Mouse (Mus musculus): ENCODE results near the gene Draxin. TPM values are rescaled to one million over a fixed set of nuclear protein-coding genes. Genes with fewer than 3 reads are reported as not detected.
"Not testable (repeated sequence)": the region's sequence is repeated elsewhere in the genome, so short reads cannot be mapped to it uniquely, and the experiment has no call there.

Draxin gene
- polyA plus RNA-seq, 1 experiment from 2014 or later = 0.76 TPM

DNA sequence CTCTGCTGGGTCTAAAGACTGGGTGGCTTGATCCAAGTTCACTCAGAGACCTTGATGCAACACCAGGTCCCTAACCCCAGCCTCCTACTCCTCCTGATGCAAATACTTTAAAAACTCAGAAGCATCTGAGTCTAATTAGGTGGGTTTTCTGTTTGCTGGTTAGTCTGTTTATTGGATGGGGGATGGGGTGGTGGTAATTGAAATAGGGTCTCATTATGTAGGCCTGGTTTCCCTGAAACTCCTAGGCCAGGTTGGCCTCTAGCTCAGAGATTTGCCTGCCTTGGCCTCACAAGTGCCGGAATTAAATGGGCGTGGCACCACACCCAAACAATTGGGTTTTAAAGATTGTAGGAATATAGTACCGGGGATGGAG lies 7.8 kb downstream of the Draxin start:
- 29% methylated on average over 3 of the region's 3 CpGs for WGBS
- Histone ChIP-seq H3K4me2 (replicated peaks) (peak overlapping the region; percentile 11; the same call in 1 of the 2 replicates), H3K9me3 (no peaks in the 10 kb centered on the region), H3K27ac (peak overlapping the region; percentile 39; the same call in 1 of the 2 replicates), H3K9ac (peak overlapping the region; percentile 25; the same call in 1 of the 2 replicates), H3K27me3 (no peaks in the 10 kb centered on the region), H3K36me3 (no peaks in the 10 kb centered on the region), H3K4me3 (no peak overlapping the region), H3K4me1 (peaks cover 16% of the 10 kb centered on the region)
- peak; percentile 12; the same call in 1 of the 2 replicates for ATAC-seq (ENCODE audit: low FRiP score, low read depth)

DNA sequence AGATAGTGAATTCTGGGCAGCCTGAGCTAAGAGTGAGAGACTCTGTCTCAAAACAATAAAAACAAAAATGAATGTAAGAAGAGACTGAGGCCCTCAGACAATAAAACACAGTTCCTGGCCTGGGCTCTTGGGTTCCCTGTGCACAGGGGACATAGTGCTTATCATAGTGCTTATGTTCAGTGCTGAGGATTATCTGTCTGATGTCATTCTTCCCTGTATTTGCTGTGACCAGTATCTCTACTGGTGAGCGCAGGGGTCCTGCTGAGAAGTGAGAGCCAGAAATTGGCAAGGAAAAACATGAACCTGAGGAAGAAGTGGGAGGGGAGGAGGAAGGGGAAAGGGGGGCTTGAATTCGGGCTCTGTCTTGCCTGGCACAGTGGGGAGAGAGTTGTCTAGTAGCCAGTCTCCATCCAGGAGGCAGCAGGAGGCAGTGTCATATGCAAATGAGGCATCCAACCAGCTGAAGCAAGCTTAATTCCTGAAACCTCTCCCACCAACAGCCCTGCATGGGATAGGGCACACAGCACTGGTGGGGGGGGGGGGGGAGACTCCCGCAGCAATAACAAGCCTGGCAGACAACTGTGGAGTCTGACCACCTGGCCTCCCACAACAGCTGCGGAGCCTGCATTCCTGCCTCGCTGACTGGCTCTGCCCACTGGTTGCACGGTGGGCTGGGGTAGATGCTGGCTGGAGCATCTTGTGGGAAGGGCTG lies 8.4 kb downstream of the Draxin start:
- Histone ChIP-seq H3K27ac (peak overlapping the region; percentile 39; the same call in 1 of the 2 replicates), H3K27me3 (no peaks in the 10 kb centered on the region), H3K9me3 (no peaks in the 10 kb centered on the region), H3K9ac (peak overlapping the region; percentile 25; the same call in 1 of the 2 replicates), H3K4me2 (replicated peaks) (peak overlapping the region; percentile 11; the same call in 1 of the 2 replicates), H3K4me3 (no peak overlapping the region), H3K36me3 (no peaks in the 10 kb centered on the region), H3K4me1 (peaks cover 16% of the 10 kb centered on the region)
- ATAC-seq (ENCODE audit: low FRiP score, low read depth) = peak; percentile 86
- 4% methylated on average over 6 of the region's 6 CpGs for WGBS

DNA sequence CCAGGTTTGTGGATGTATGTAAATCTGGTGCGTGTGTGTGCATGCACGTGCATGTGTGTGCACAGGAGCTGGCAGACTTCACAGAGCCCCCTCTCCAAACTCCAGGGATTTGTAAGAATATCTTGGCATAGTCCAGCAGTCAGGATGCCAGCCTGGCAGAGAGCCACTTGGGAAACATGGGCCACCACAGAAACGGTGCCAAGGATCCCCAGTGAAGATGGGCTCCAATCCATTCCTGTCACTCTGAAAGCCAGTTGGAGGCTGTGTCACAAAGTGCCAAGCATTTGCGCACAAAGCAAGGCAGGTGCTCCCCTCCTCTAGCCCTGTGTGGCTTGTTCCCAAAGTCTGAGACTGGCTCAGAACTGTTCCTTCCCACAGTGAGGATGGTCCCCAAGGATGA lies 9.1 kb downstream of the Draxin start:
- ATAC-seq (ENCODE audit: low FRiP score, low read depth) = no peak
- WGBS = 85% methylated on average over 4 of the region's 4 CpGs

DNA sequence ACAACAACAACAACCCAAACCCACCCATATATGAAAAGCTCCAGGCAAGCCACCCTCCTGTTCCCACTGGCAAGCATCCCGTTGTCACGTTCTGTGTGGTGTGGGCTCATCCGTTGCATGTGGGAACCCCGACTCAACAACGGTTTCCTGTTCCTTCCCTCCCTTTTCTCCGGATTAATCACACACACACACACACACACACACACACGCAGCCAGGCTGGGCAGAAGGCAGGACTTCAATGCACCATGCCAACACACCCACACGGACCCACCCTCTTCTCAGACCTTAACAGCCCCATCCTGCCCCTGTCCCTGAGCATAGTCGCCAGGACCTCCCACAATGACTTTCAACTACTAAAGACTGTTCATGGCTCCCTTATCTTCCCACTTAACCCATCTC lies 9.9 kb downstream of the Draxin start:
- Histone ChIP-seq H3K27me3 (no peaks in the 10 kb centered on the region), H3K4me1 (peaks cover 13% of the 10 kb centered on the region), H3K4me3 (no peak overlapping the region), H3K36me3 (no peaks in the 10 kb centered on the region), H3K9ac (no peak overlapping the region), H3K4me2 (replicated peaks) (no peak overlapping the region), H3K27ac (no peak overlapping the region), H3K9me3 (0 out of 2 replicates have a peak, but pooled peaks cover 4% of the 10 kb centered on the region)
- 79% methylated on average over 9 of the region's 9 CpGs for WGBS
- no peak for ATAC-seq (ENCODE audit: low FRiP score, low read depth)

More for the DNA sequence above, 9.1 kb downstream of the Draxin start:
- H3K27me3 ChIP-seq = no peaks in the 10 kb centered on the region
- H3K9me3 ChIP-seq = 0 out of 2 replicates have a peak, but pooled peaks cover 4% of the 10 kb centered on the region
- no peak overlapping the region for H3K9ac ChIP-seq
- H3K27ac ChIP-seq = no peak overlapping the region
- H3K36me3 ChIP-seq = no peaks in the 10 kb centered on the region
- H3K4me1 ChIP-seq = peaks cover 13% of the 10 kb centered on the region
- H3K4me3 ChIP-seq = no peak overlapping the region
- H3K4me2 ChIP-seq (replicated peaks) = no peak overlapping the region

DNA sequence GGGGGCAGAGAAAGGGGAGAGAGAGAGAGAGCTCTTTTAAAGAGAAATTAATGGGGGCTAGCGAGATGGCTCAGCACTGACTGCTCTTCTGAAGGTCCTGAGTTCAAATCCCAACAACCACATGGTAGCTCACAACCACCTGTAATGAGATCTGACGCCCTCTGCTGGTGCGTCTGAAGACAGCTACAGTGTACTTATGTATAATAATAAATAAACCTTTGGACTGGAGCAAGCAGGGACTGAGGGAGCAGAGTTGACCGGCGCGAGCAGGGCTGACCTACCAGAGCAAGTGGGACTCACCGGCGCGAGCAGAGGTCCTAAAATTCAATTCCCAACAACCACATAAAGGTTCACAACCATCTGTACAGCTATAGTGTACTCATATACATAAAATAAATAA lies 10.9 kb downstream of the Draxin start:
- not testable (repeated sequence) for H3K9me3 ChIP-seq; H3K9ac ChIP-seq; H3K27me3 ChIP-seq; H3K27ac ChIP-seq; H3K4me2 ChIP-seq (replicated peaks); H3K36me3 ChIP-seq; ATAC-seq (ENCODE audit: low FRiP score, low read depth); H3K4me3 ChIP-seq
- peaks cover 20% of the 10 kb centered on the region for H3K4me1 ChIP-seq
- 85% methylated on average over 9 of the region's 9 CpGs for WGBS

DNA sequence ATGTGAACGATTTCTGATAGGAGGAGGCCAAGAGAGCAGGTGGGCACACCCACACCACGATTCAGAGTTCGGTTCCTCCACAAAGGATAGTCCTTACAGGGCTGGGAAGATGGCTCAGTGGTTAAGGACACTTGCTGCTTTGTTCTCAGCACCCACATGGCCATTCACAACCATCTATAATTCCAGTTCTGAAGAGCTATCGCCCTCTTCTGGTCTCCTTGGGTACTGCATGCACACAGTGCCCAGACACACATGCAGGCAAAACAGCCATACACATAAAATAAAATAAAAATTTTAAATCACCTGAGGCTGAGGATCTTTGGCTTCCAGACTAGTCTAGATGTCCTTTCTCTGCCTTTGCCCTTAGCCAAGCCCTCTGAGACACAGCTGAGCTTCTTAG lies 13.1 kb downstream of the Draxin start:
- H3K27me3 ChIP-seq = no peaks in the 10 kb centered on the region
- WGBS = 80% methylated on average over 4 of the region's 4 CpGs
- H3K36me3 ChIP-seq = no peaks in the 10 kb centered on the region
- ATAC-seq (ENCODE audit: low FRiP score, low read depth) = no peak
- H3K4me1 ChIP-seq = peaks cover 15% of the 10 kb centered on the region
- no peak overlapping the region for H3K4me3 ChIP-seq
- no peak overlapping the region for H3K27ac ChIP-seq
- no peak overlapping the region for H3K4me2 ChIP-seq (replicated peaks)
- H3K9ac ChIP-seq = no peak overlapping the region
- H3K9me3 ChIP-seq = 0 out of 2 replicates have a peak, but pooled peaks cover 4% of the 10 kb centered on the region

DNA sequence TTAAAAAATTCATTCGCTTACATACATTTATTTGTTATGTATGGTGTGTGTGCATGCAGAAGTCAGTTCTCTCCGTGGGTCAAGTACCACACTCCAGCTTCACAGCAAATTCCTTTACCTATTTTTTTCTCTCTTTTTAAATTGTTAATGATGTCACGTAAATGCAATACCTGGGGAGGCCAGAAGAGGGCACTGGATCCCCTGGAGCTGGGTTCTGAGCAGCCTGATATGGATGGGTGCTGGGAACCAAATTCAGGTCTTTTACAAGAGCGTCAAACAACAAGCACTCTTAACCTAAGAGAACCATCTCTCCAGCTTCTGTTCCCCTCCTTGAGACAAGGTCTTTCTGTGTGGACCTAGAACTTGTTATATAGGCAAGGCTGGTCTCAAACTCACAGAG lies 13.8 kb downstream of the Draxin start:
- no peak overlapping the region for H3K4me3 ChIP-seq
- WGBS = 82% methylated on average over 4 of the region's 4 CpGs
- no peak for ATAC-seq (ENCODE audit: low FRiP score, low read depth)
- no peak overlapping the region for H3K9ac ChIP-seq
- no peaks in the 10 kb centered on the region for H3K36me3 ChIP-seq
- H3K27me3 ChIP-seq = no peaks in the 10 kb centered on the region
- H3K27ac ChIP-seq = no peak overlapping the region
- H3K4me1 ChIP-seq = peaks cover 10% of the 10 kb centered on the region
- H3K4me2 ChIP-seq (replicated peaks) = no peak overlapping the region
- H3K9me3 ChIP-seq = 0 out of 2 replicates have a peak, but pooled peaks cover 4% of the 10 kb centered on the region

DNA sequence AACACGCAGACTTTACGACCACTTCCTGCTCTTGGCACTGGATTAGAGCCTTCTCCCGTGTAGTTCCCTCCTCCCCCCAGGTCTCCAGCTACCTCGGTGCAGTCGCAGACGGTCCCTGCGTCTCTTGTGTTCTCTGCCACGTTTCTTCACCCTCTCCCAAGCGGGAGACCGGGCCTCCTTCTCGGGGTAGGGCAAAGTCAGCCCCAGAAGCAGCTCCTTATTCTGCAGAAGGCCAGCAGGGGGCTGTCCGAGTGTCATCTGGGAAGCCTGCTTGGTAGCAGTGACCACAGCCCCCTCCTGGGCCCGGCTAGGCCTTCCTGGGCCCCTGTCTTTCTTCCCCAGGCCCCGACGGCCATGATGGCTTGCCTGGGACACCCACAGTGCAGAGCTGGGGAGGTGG lies 15.0 kb downstream of the Draxin start:
- Histone ChIP-seq H3K27me3 (no peaks in the 10 kb centered on the region), H3K4me2 (replicated peaks) (peak overlapping the region; percentile 39), H3K4me1 (peaks cover 10% of the 10 kb centered on the region), H3K9ac (peak overlapping the region; percentile 50), H3K27ac (no peak overlapping the region; the same call in 1 of the 2 replicates), H3K9me3 (0 out of 2 replicates have a peak, but pooled peaks cover 4% of the 10 kb centered on the region), H3K36me3 (no peaks in the 10 kb centered on the region), H3K4me3 (peak overlapping the region; percentile 4; the same call in 1 of the 2 replicates)
- 5% methylated on average over 15 of the region's 15 CpGs for WGBS
- ATAC-seq (ENCODE audit: low FRiP score, low read depth) = no peak; the same call in 1 of the 2 replicates

DNA sequence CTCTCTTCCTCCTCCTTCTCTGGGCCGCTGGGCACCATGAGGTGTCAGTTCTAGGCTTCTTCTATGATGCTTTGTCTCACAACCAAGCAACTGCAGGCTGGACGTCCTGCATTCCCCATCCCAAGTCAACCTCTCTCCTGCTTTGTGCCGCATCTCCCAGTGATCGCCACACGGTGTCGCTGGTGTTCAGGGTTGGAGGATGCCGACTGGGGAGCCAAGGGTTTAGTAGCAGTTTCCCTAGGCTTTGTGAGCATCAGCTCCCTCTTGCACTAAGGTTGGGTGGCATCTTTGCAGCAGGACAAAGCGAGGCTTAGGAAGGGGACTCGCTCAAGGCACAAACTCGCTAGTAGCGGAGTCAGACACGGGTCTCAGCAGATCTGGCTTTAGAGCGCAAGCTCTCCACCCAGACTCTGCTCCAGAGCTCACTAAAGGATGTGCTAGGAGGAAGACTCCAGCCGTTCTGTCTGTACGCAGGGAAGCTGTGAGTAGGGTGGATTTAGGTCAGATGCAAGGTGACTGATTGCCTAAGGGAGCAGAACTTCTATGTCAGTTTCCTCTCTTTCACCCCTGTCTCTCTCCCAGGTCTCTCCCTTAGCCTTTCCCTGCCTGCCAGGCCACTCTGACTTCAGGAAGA lies 15.6 kb downstream of the Draxin start:
- peak overlapping the region; percentile 4 for H3K4me3 ChIP-seq
- H3K4me2 ChIP-seq (replicated peaks) = peak overlapping the region; percentile 39
- 6% methylated on average over 15 of the region's 15 CpGs for WGBS
- no peaks in the 10 kb centered on the region for H3K27me3 ChIP-seq
- peak; percentile 35; the same call in 1 of the 2 replicates for ATAC-seq (ENCODE audit: low FRiP score, low read depth)
- H3K9ac ChIP-seq = peak overlapping the region; percentile 50
- peaks cover 10% of the 10 kb centered on the region for H3K4me1 ChIP-seq
- no peak overlapping the region; the same call in 1 of the 2 replicates for H3K27ac ChIP-seq
- H3K36me3 ChIP-seq = no peaks in the 10 kb centered on the region
- 0 out of 2 replicates have a peak, but pooled peaks cover 4% of the 10 kb centered on the region for H3K9me3 ChIP-seq

DNA sequence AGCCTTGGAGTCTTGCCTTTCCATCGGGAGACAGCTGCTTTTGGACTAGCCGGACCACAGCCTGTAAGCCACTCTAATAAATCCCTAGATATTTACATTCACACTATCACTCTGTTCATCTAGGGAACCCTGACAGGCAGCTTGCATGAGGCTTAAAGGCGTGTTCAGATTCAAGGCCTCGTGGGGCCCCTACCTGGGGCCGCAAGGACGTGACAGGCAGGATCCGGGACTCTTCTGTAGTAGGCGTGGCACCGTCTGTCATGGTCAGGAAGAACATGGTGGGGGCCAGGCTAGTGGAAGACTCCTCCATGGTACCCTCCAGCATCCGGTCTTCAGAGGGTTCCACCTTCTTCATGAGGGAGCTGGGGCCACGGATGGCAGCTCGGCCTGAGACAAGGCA lies 18.0 kb downstream of the Draxin start:
- Histone ChIP-seq H3K36me3 (no peaks in the 10 kb centered on the region), H3K27me3 (peaks cover 12% of the 10 kb centered on the region; the same call in 1 of the 2 replicates), H3K27ac (no peak overlapping the region), H3K4me2 (replicated peaks) (no peak overlapping the region), H3K4me3 (no peak overlapping the region), H3K4me1 (peaks cover 21% of the 10 kb centered on the region), H3K9me3 (0 out of 2 replicates have a peak, but pooled peaks cover 4% of the 10 kb centered on the region), H3K9ac (no peak overlapping the region)
- ATAC-seq (ENCODE audit: low FRiP score, low read depth) = no peak
- 82% methylated on average over 12 of the region's 12 CpGs for WGBS

DNA sequence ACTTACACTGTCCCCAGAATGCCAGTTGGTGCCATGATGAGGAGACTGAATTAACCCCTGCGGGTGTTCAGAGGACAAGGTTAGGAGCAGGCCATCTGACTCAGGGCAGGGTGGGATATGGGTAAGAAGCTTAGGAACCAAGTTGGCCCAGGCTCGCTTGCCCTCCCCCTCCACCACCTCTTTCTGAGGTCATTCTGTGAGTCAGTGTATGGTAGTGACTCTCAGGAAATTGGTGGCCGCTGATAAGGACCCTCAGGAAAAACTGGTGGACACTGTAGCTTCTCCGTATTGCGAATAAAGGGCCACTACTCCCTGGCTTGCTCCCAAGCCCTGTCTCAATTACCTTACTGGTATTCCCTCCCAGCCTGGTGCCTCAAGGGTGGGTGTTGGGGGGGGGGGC lies 21.3 kb downstream of the Draxin start:
- H3K4me2 ChIP-seq (replicated peaks) = no peak overlapping the region
- H3K4me1 ChIP-seq = peaks cover 13% of the 10 kb centered on the region; the same call in 1 of the 2 replicates
- ATAC-seq (ENCODE audit: low FRiP score, low read depth) = no peak
- H3K36me3 ChIP-seq = no peaks in the 10 kb centered on the region
- H3K9ac ChIP-seq = no peak overlapping the region
- WGBS = 79% methylated on average over 5 of the region's 5 CpGs
- peaks cover 17% of the 10 kb centered on the region; the same call in 1 of the 2 replicates for H3K27me3 ChIP-seq
- H3K9me3 ChIP-seq = no peaks in the 10 kb centered on the region
- no peak overlapping the region for H3K27ac ChIP-seq
- no peak overlapping the region for H3K4me3 ChIP-seq

DNA sequence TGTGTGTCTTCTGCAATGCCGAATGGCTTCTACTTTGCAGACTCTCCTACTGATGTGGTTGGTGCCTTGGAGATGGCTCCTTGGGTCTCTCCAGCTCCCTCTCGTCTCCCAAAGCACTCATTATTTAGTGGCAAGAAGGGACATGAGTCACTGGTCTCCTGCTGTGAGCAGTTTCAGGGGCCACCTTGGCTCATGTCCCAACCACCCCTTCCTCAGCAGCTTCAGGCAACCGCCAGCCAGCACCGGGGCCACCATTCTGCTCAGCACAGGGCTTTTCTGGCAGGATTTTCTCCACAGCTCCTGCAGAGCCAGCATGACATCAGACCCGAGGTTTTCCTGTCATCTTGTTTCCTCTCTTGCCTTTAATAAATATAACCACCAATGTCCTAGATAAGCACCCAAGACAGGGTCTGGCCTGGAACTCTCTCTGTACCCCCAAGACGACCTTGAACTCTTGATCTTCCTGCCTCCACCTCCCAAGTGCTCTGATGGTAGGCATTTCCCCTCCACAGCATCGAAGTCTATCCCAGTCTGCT lies 21.9 kb downstream of the Draxin start:
- Histone ChIP-seq H3K36me3 (no peaks in the 10 kb centered on the region), H3K4me3 (no peak overlapping the region)
- 43% methylated on average over 7 of the region's 7 CpGs for WGBS

More for the DNA sequence above, 21.9 kb downstream of the Draxin start:
- Histone ChIP-seq H3K9ac (no peak overlapping the region), H3K27me3 (peaks cover 17% of the 10 kb centered on the region; the same call in 1 of the 2 replicates), H3K9me3 (no peaks in the 10 kb centered on the region), H3K4me1 (peaks cover 13% of the 10 kb centered on the region; the same call in 1 of the 2 replicates), H3K27ac (no peak overlapping the region), H3K4me2 (replicated peaks) (no peak overlapping the region)
- ATAC-seq (ENCODE audit: low FRiP score, low read depth) = no peak

Measured in limb, embryonic 13.5 days (tissue).